Mouse (Mus musculus): ENCODE results near the gene Ppa2. TPM values are rescaled to one million over a fixed set of nuclear protein-coding genes. Genes with fewer than 3 reads are reported as not detected.

Ppa2 gene
- polyA plus RNA-seq, 1 experiment from 2014 or later: 89.8 TPM

GRCm38 (mm10) chr3:133335166-133335565, 25.3 kb downstream of the Ppa2 start:
- Histone ChIP-seq H3K27ac (ENCODE audit: low read length) (no peak overlapping the region), H3K27me3 (ENCODE audit: control insufficient read depth, insufficient read depth, low read length) (no peaks in the 10 kb centered on the region), H3K4me3 (replicated peaks; ENCODE audit: low read length) (no peak overlapping the region), H3K9me3 (replicated peaks; ENCODE audit: control insufficient read depth, low read length) (no peaks in the 10 kb centered on the region), H3K36me3 (ENCODE audit: control insufficient read depth, insufficient read depth, low read length) (no peaks in the 10 kb centered on the region), H3K9ac (ENCODE audit: low read length) (no peak overlapping the region), H3K4me2 (ENCODE audit: low read depth, low read length) (no peak overlapping the region), H3K4me1 (ENCODE audit: control insufficient read depth, insufficient read depth, low read length) (0 out of 2 replicates have a peak, but pooled peaks cover 3% of the 10 kb centered on the region)
- ATAC-seq (ENCODE audit: insufficient read depth, low FRiP score): no peak
- 78% methylated on average over 2 of the region's 2 CpGs for WGBS

GRCm38 (mm10) chr3:133336400-133336799, 26.5 kb downstream of the Ppa2 start:
- ATAC-seq (ENCODE audit: insufficient read depth, low FRiP score): no peak
- Histone ChIP-seq H3K9ac (ENCODE audit: low read length) (no peak overlapping the region), H3K36me3 (ENCODE audit: control insufficient read depth, insufficient read depth, low read length) (no peaks in the 10 kb centered on the region), H3K27ac (ENCODE audit: low read length) (no peak overlapping the region), H3K4me1 (ENCODE audit: control insufficient read depth, insufficient read depth, low read length) (0 out of 2 replicates have a peak, but pooled peaks cover 3% of the 10 kb centered on the region), H3K9me3 (replicated peaks; ENCODE audit: control insufficient read depth, low read length) (no peaks in the 10 kb centered on the region), H3K27me3 (ENCODE audit: control insufficient read depth, insufficient read depth, low read length) (no peaks in the 10 kb centered on the region), H3K4me2 (ENCODE audit: low read depth, low read length) (no peak overlapping the region), H3K4me3 (replicated peaks; ENCODE audit: low read length) (no peak overlapping the region)
- WGBS: 79% methylated on average over 7 of the region's 7 CpGs

- Histone ChIP-seq H3K4me2 (ENCODE audit: low read depth, low read length) (no peak overlapping the region), H3K9ac (ENCODE audit: low read length) (no peak overlapping the region), H3K27ac (ENCODE audit: low read length) (no peak overlapping the region), H3K4me3 (replicated peaks; ENCODE audit: low read length) (no peak overlapping the region), H3K9me3 (replicated peaks; ENCODE audit: control insufficient read depth, low read length) (no peaks in the 10 kb centered on the region), H3K36me3 (ENCODE audit: control insufficient read depth, insufficient read depth, low read length) (no peaks in the 10 kb centered on the region), H3K27me3 (ENCODE audit: control insufficient read depth, insufficient read depth, low read length) (no peaks in the 10 kb centered on the region), H3K4me1 (ENCODE audit: control insufficient read depth, insufficient read depth, low read length) (0 out of 2 replicates have a peak, but pooled peaks cover 3% of the 10 kb centered on the region)
- ATAC-seq (ENCODE audit: insufficient read depth, low FRiP score): no peak
- 55% methylated on average over 9 of the region's 9 CpGs for WGBS
Measured at GRCm38 (mm10) chr3:133338851-133339356, 29.0 kb downstream of the Ppa2 start.

- H3K36me3 ChIP-seq (ENCODE audit: control insufficient read depth, insufficient read depth, low read length): no peaks in the 10 kb centered on the region
- no peak overlapping the region for H3K4me2 ChIP-seq (ENCODE audit: low read depth, low read length)
- 18% methylated on average over 11 of the region's 11 CpGs for WGBS
- no peaks in the 10 kb centered on the region for H3K27me3 ChIP-seq (ENCODE audit: control insufficient read depth, insufficient read depth, low read length)
- no peak overlapping the region for H3K9ac ChIP-seq (ENCODE audit: low read length)
- 0 out of 2 replicates have a peak, but pooled peaks cover 3% of the 10 kb centered on the region for H3K4me1 ChIP-seq (ENCODE audit: control insufficient read depth, insufficient read depth, low read length)
- peak; percentile 71 for ATAC-seq (ENCODE audit: insufficient read depth, low FRiP score)
- H3K4me3 ChIP-seq (replicated peaks; ENCODE audit: low read length): no peak overlapping the region
- H3K27ac ChIP-seq (ENCODE audit: low read length): no peak overlapping the region
- no peaks in the 10 kb centered on the region for H3K9me3 ChIP-seq (replicated peaks; ENCODE audit: control insufficient read depth, low read length)
Measured at GRCm38 (mm10) chr3:133339411-133339823, 29.5 kb downstream of the Ppa2 start.

GRCm38 (mm10) chr3:133341106-133341505, 31.2 kb downstream of the Ppa2 start:
- no peak for ATAC-seq (ENCODE audit: insufficient read depth, low FRiP score)
- Histone ChIP-seq H3K27ac (ENCODE audit: low read length) (no peak overlapping the region), H3K9me3 (replicated peaks; ENCODE audit: control insufficient read depth, low read length) (no peaks in the 10 kb centered on the region), H3K27me3 (ENCODE audit: control insufficient read depth, insufficient read depth, low read length) (no peaks in the 10 kb centered on the region), H3K4me3 (replicated peaks; ENCODE audit: low read length) (no peak overlapping the region), H3K4me1 (ENCODE audit: control insufficient read depth, insufficient read depth, low read length) (0 out of 2 replicates have a peak, but pooled peaks cover 3% of the 10 kb centered on the region), H3K9ac (ENCODE audit: low read length) (no peak overlapping the region), H3K4me2 (ENCODE audit: low read depth, low read length) (no peak overlapping the region), H3K36me3 (ENCODE audit: control insufficient read depth, insufficient read depth, low read length) (no peaks in the 10 kb centered on the region)
- WGBS: 82% methylated on average over 11 of the region's 11 CpGs

- Histone ChIP-seq H3K36me3 (ENCODE audit: control insufficient read depth, insufficient read depth, low read length) (no peaks in the 10 kb centered on the region), H3K9me3 (replicated peaks; ENCODE audit: control insufficient read depth, low read length) (no peaks in the 10 kb centered on the region), H3K4me1 (ENCODE audit: control insufficient read depth, insufficient read depth, low read length) (no peaks in the 10 kb centered on the region), H3K4me3 (replicated peaks; ENCODE audit: low read length) (no peak overlapping the region), H3K27ac (ENCODE audit: low read length) (no peak overlapping the region), H3K4me2 (ENCODE audit: low read depth, low read length) (no peak overlapping the region), H3K9ac (ENCODE audit: low read length) (no peak overlapping the region), H3K27me3 (ENCODE audit: control insufficient read depth, insufficient read depth, low read length) (no peaks in the 10 kb centered on the region)
- WGBS: 56% methylated on average over 7 of the region's 7 CpGs
- peak; percentile 60; the same call in 1 of the 2 replicates for ATAC-seq (ENCODE audit: insufficient read depth, low FRiP score)
Measured at GRCm38 (mm10) chr3:133347535-133347934, 37.6 kb downstream of the Ppa2 start.

- 93% methylated on average over 2 of the region's 2 CpGs for WGBS
Measured at GRCm38 (mm10) chr3:133348847-133349246, 38.9 kb downstream of the Ppa2 start.

GRCm38 (mm10) chr3:133357426-133357974, 47.6 kb downstream of the Ppa2 start:
- no peak overlapping the region for H3K27ac ChIP-seq (ENCODE audit: low read length)
- WGBS: 72% methylated on average over 6 of the region's 6 CpGs
- no peaks in the 10 kb centered on the region for H3K9me3 ChIP-seq (replicated peaks; ENCODE audit: control insufficient read depth, low read length)
- no peaks in the 10 kb centered on the region for H3K4me1 ChIP-seq (ENCODE audit: control insufficient read depth, insufficient read depth, low read length)
- no peak overlapping the region for H3K4me2 ChIP-seq (ENCODE audit: low read depth, low read length)
- H3K4me3 ChIP-seq (replicated peaks; ENCODE audit: low read length): no peak overlapping the region
- ATAC-seq (ENCODE audit: insufficient read depth, low FRiP score): no peak
- no peaks in the 10 kb centered on the region for H3K27me3 ChIP-seq (ENCODE audit: control insufficient read depth, insufficient read depth, low read length)
- H3K9ac ChIP-seq (ENCODE audit: low read length): no peak overlapping the region
- no peaks in the 10 kb centered on the region for H3K36me3 ChIP-seq (ENCODE audit: control insufficient read depth, insufficient read depth, low read length)

More at GRCm38 (mm10) chr3:133348847-133349246, 38.9 kb downstream of the Ppa2 start:
- Histone ChIP-seq H3K4me2 (ENCODE audit: low read depth, low read length) (no peak overlapping the region), H3K27me3 (ENCODE audit: control insufficient read depth, insufficient read depth, low read length) (no peaks in the 10 kb centered on the region), H3K9ac (ENCODE audit: low read length) (no peak overlapping the region), H3K27ac (ENCODE audit: low read length) (no peak overlapping the region), H3K36me3 (ENCODE audit: control insufficient read depth, insufficient read depth, low read length) (no peaks in the 10 kb centered on the region), H3K4me1 (ENCODE audit: control insufficient read depth, insufficient read depth, low read length) (no peaks in the 10 kb centered on the region), H3K4me3 (replicated peaks; ENCODE audit: low read length) (no peak overlapping the region), H3K9me3 (replicated peaks; ENCODE audit: control insufficient read depth, low read length) (no peaks in the 10 kb centered on the region)
- ATAC-seq (ENCODE audit: insufficient read depth, low FRiP score): no peak

- no peaks in the 10 kb centered on the region for H3K27me3 ChIP-seq (ENCODE audit: control insufficient read depth, insufficient read depth, low read length)
- no peaks in the 10 kb centered on the region for H3K9me3 ChIP-seq (replicated peaks; ENCODE audit: control insufficient read depth, low read length)
- no peak for ATAC-seq (ENCODE audit: insufficient read depth, low FRiP score)
- no peak overlapping the region for H3K4me3 ChIP-seq (replicated peaks; ENCODE audit: low read length)
- no peaks in the 10 kb centered on the region for H3K36me3 ChIP-seq (ENCODE audit: control insufficient read depth, insufficient read depth, low read length)
- H3K4me1 ChIP-seq (ENCODE audit: control insufficient read depth, insufficient read depth, low read length): no peaks in the 10 kb centered on the region
- no peak overlapping the region for H3K4me2 ChIP-seq (ENCODE audit: low read depth, low read length)
- H3K27ac ChIP-seq (ENCODE audit: low read length): no peak overlapping the region
- no peak overlapping the region for H3K9ac ChIP-seq (ENCODE audit: low read length)
Measured at GRCm38 (mm10) chr3:133357977-133358376, 48.1 kb downstream of the Ppa2 start.

Measured in stomach, embryonic 16.5 days (tissue).